Comparison of ENCODE assay signal across 23 mouse cellular contexts in the genomic region with DNA sequence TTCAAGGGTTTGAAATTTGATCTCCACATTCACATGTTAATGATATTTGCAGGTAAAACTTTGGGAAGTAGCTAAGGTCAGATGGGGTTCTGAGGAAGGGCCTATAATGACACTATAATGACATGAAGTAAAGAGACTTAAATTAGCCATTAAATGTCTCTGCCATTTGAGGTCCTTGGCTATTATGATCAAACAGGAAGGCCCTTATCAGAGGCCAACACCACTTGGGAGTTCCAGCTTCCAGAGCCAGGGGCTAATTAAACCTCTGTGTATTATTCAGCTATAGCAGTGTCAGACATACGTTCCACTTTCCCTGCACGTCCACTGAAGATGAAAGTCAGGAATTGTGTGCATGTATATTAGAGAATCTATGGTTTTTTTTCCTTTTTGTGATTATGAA.
"Had no signal": no experiment of that assay in that cellular context is flagged by ENCODE, and none has a peak within 500 bp of the region (broad histone marks: within the 10 kb centered on the region; RNA-seq: fewer than 3 reads in every experiment).

No protein-coding gene starts in this region.

- H3K4me3 ChIP-seq: heart, embryonic 13.5 days; heart, embryonic 15.5 days; hindbrain, embryonic 13.5 days; hindbrain, embryonic 15.5 days; kidney, embryonic 15.5 days; limb, embryonic 13.5 days; limb, embryonic 15.5 days; liver, embryonic 12.5 days had no signal

- H3K27ac ChIP-seq: heart, embryonic 13.5 days; heart, embryonic 15.5 days; hindbrain, embryonic 13.5 days; hindbrain, embryonic 15.5 days; hindbrain, postnatal 0 days; kidney, embryonic 15.5 days; kidney, postnatal 0 days; limb, embryonic 13.5 days; limb, embryonic 15.5 days; liver, embryonic 12.5 days; liver, embryonic 14.5 days had no signal

- H3K9ac ChIP-seq: heart, embryonic 13.5 days; heart, embryonic 15.5 days; hindbrain, embryonic 13.5 days; hindbrain, embryonic 15.5 days; kidney, embryonic 15.5 days; limb, embryonic 13.5 days; limb, embryonic 15.5 days; liver, embryonic 12.5 days; liver, embryonic 14.5 days had no signal

- DNase-seq: gastrocnemius, postnatal 14 days; gastrocnemius, postnatal 36 days; heart, postnatal 14 days; kidney, adult 11 months; kidney, adult 2 months; kidney, adult 9 months; kidney, postnatal 14 days; kidney, postnatal 36 days; layer of hippocampus, adult 9-11 months; layer of hippocampus, postnatal 36 days; left cerebral cortex, postnatal 4 days; lung, adult 18-20 months had no signal

- H3K36me3 ChIP-seq: heart, embryonic 13.5 days; heart, embryonic 15.5 days; hindbrain, embryonic 13.5 days; hindbrain, embryonic 15.5 days; kidney, embryonic 15.5 days; limb, embryonic 13.5 days; limb, embryonic 15.5 days; liver, embryonic 12.5 days had no signal

- H3K9me3 ChIP-seq: heart, embryonic 13.5 days; heart, embryonic 15.5 days; hindbrain, embryonic 13.5 days; hindbrain, embryonic 15.5 days; kidney, embryonic 15.5 days; limb, embryonic 13.5 days; limb, embryonic 15.5 days; liver, embryonic 12.5 days had no signal

- H3K4me1 ChIP-seq: hindbrain, embryonic 15.5 days; kidney, embryonic 15.5 days; limb, embryonic 15.5 days had no signal

- H3K27me3 ChIP-seq: heart, embryonic 13.5 days; heart, embryonic 15.5 days; hindbrain, embryonic 13.5 days; hindbrain, embryonic 15.5 days; kidney, embryonic 15.5 days; limb, embryonic 13.5 days; limb, embryonic 15.5 days; liver, embryonic 12.5 days had no signal
